Mouse (Mus musculus): Measurements from ENCODE around the gene Clec12a.

- no peak for TF ChIP-seq CTCF (IDR thresholded peaks at IDR 0.05; ENCODE audit: low read depth, low read length)
- no peak for TF ChIP-seq POLR2A (IDR thresholded peaks at IDR 0.05; ENCODE audit: insufficient read depth, low read length)
- no peak for TF ChIP-seq EP300 (IDR thresholded peaks at IDR 0.05; ENCODE audit: insufficient read depth, low read depth, low read length)
Observed at GRCm38 (mm10) chr6:129414177-129414576, 71.7 kb downstream of the Clec12a start.
